Mouse (Mus musculus) CD4-positive, CD25-positive, alpha-beta regulatory T cell, adult 2 months (primary cell): ENCODE measurements around the gene Clasrp.

Experiments used
- DNase-seq: peaks from one replicate; pipeline ENCODE4 v3.0.0-alpha.2; 2012; ENCODE audit warnings: low read depth, low spot score

Gene Clasrp

DNA sequence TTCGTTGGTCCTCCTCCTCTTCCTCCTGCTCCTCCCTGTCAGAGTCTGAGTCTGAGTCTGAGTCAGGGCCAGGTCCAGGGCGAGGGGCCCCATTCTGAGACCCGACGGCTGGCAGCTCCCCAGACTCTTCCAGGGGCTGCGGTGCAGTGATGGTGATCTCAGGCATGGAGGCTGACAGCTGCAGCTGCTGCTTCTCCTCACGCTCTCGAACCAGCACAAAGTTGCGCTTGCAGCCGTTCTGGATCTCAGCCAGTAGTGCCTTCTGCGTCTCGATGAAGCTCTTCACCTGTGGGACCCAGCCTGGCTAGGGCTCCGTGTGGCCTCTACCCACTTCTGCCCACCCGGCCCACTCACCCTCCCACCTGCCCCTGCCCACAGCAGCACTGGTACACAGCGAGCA is 72.0 kb downstream of the Clasrp start:
- DNase-seq = no peak

DNA sequence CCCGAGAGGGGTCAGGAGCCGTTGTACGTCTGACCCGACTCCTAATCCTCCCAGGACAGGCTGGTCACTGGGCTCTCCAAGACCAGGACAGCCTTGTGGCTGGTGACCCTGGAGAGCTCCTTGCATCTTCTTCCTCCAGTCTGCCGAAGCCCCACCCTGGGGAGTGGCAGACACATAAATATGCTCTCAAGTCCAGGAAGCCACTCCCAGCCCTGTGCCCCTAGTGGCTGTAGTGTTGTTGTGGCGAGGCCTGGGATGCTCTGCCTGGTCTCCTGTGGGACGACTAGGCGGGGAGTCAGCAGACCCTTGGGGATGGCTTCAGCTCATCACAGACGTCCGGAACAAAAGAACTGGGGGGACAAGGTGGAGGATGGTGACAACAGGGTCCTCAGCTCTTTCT is 73.2 kb downstream of the Clasrp start:
- DNase-seq = no peak
